Mouse (Mus musculus) embryonic fibroblast, embryonic 13.5 days (primary cell): ENCODE results near the gene 1700029I15Rik. TPM values are rescaled to one million over a fixed set of nuclear protein-coding genes. Genes with fewer than 3 reads are reported as not detected.
A peak's percentile ranks its signal among the peaks of the same experiment; 100 is the strongest.

Source experiments
- H3K27ac ChIP-seq: 2 replicates; pipeline ENCODE4 v1.5.1; 2012; ENCODE audit warnings: low read length, control low read depth, inconsistent platforms; ENCODE audit not compliant: insufficient read depth
- H3K4me1 ChIP-seq: 2 replicates; pipeline ENCODE4 v1.6.1; 2011; ENCODE audit warnings: low read length; ENCODE audit not compliant: control insufficient read depth, insufficient read depth
- H3K4me3 ChIP-seq: 2 replicates; pipeline ENCODE4 v1.5.1; 2011; ENCODE audit warnings: mild to moderate bottlenecking, control low read depth, low read length; ENCODE audit not compliant: insufficient read depth
- CTCF ChIP-seq: IDR thresholded peaks from 2 replicates; pipeline ENCODE4 v1.5.1; 2011; ENCODE audit warnings: mild to moderate bottlenecking, control low read depth, low read length, moderate library complexity, borderline replicate concordance; ENCODE audit not compliant: insufficient read depth
- POLR2A ChIP-seq: IDR thresholded peaks from 2 replicates; pipeline ENCODE4 v1.6.1; 2011; ENCODE audit warnings: low read depth, mild to moderate bottlenecking, control low read depth, low read length, moderate library complexity
- polyA plus RNA-seq: library from polyadenylated mRNA; stranded (reverse); fragments of >200 nt; gene quantifications from 2 replicates; pipeline ENCODE4 v1.2.4, GENCODE M21; 2011; ENCODE audit warnings: low read depth; ENCODE audit not compliant: missing spikeins, insufficient read length

Gene 1700029I15Rik
- polyA plus RNA-seq, 1 experiment, result 0.98 TPM

DNA sequence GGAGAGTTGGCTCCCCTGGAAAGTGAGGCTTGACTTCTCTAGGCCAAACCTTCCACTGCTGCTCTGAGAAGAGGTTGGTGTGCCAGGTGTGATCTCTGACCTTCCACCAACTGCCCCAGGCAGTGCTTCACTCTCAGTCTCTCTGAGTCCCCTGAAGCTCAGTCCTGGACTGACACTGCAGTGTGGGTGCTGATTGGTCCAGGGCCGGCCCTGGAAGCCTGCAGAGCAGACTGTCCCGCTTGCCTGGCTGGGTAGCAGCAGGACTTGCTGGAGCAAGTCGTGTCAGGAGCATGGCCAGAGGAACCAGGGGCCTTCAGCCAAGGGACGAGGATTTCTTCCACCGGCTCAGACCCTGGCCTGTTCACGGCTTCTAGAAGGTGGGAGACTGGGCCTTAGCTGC is 22.4 kb downstream of the 1700029I15Rik start:
- TF ChIP-seq CTCF (no peak), POLR2A (no peak)

DNA sequence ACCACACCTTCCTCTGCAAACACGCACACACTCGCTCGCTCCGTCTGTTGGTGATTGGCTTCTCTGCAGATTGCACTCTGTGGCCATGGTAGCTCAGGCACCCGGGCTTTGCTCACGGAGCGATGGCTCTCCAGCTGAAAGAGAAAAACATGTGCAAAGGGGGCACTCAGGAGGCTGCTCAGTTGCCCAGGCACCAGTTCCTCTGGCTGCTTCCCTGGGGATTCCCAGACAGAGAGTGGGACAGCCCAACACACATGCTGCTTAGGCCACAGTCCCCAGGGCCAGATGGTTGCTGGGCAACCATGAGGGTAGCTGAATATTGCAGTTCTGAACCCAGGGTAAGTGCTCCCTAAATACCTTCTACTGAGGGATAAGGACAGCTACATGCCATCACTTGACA is 23.3 kb downstream of the 1700029I15Rik start:
- Histone ChIP-seq H3K27ac (no peak overlapping the region), H3K4me3 (no peak overlapping the region), H3K4me1 (no peaks in the 10 kb centered on the region)
- TF ChIP-seq CTCF, result no peak
- TF ChIP-seq POLR2A, result no peak

More for the DNA sequence above, 22.4 kb downstream of the 1700029I15Rik start:
- Histone ChIP-seq H3K4me3 (no peak overlapping the region), H3K27ac (no peak overlapping the region), H3K4me1 (no peaks in the 10 kb centered on the region)

GRCm38 (mm10) chr2:92408309-92409045 is 26.1 kb downstream of the 1700029I15Rik start:
- no peak overlapping the region for H3K27ac ChIP-seq
- TF ChIP-seq POLR2A (no peak), CTCF (no peak)
- H3K4me3 ChIP-seq, result no peak overlapping the region

GRCm38 (mm10) chr2:92411705-92412104 is 29.4 kb downstream of the 1700029I15Rik start:
- no peak overlapping the region for H3K27ac ChIP-seq
- TF ChIP-seq CTCF (no peak), POLR2A (no peak)
- H3K4me1 ChIP-seq, result no peaks in the 10 kb centered on the region
- H3K4me3 ChIP-seq, result no peak overlapping the region

More at GRCm38 (mm10) chr2:92408309-92409045, 26.1 kb downstream of the 1700029I15Rik start:
- no peaks in the 10 kb centered on the region for H3K4me1 ChIP-seq

- no peak overlapping the region for H3K27ac ChIP-seq
- TF ChIP-seq POLR2A, result no peak
- no peak for TF ChIP-seq CTCF
- no peak overlapping the region for H3K4me3 ChIP-seq
- peaks cover 5% of the 10 kb centered on the region; the same call in 1 of the 2 replicates for H3K4me1 ChIP-seq
Observed at GRCm38 (mm10) chr2:92421723-92422387, 39.5 kb downstream of the 1700029I15Rik start.

DNA sequence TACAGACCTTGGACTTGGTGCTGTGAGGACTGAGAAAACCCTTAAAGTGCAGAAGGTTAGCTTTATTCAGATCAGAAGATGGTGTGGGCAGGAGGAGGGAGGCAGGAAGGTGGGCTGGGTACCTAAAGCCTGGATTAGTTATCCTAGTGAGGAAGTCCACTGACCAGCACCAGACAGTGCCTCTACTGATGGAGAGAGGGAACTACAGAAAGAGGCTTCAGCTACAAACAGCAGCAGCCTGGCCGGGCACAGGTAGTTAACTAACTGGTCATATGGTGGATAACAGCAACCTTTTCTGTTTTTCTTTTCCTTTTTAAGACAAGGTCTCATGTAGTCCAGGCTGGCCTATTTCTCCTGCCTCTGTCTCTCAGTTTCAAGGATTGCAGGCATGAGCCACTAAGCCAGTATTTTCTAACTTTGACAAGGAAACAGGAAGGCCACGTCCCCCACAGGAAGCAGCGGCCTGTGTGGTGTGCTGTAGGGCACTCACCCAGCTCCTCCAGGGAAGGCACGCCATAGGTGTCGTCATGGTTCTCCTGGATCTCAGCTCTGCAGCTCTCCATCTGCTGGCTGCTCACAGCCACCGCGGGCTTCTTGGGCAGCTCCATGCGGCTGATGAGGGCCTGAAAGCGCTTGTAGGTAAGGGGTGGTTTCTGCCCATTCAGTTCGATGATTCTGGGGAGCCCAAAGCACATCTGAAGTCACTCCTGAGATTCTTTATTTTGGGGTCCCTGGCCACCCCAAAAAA is 40.2 kb downstream of the 1700029I15Rik start:
- Histone ChIP-seq H3K4me1 (peaks cover 5% of the 10 kb centered on the region; the same call in 1 of the 2 replicates), H3K27ac (no peak overlapping the region), H3K4me3 (no peak overlapping the region)
- TF ChIP-seq CTCF (no peak), POLR2A (no peak)

GRCm38 (mm10) chr2:92423156-92423555 is 40.8 kb downstream of the 1700029I15Rik start:
- Histone ChIP-seq H3K27ac (no peak overlapping the region), H3K4me1 (peaks cover 8% of the 10 kb centered on the region), H3K4me3 (no peak overlapping the region)
- TF ChIP-seq CTCF, result no peak
- TF ChIP-seq POLR2A, result no peak

- peaks cover 9% of the 10 kb centered on the region for H3K4me1 ChIP-seq
- TF ChIP-seq POLR2A (no peak), CTCF (no peak)
- peak overlapping the region; percentile 63; the same call in 1 of the 2 replicates for H3K27ac ChIP-seq
- no peak overlapping the region for H3K4me3 ChIP-seq
Observed at GRCm38 (mm10) chr2:92423702-92424461, 41.5 kb downstream of the 1700029I15Rik start.
